Mouse (Mus musculus): Measurements from ENCODE around the gene Wwox. TPM values are rescaled to one million over a fixed set of nuclear protein-coding genes. Genes with fewer than 3 reads are reported as not detected.

Gene Wwox
- polyA plus RNA-seq, 1 experiment from 2014 or later: 14.3 TPM

DNA sequence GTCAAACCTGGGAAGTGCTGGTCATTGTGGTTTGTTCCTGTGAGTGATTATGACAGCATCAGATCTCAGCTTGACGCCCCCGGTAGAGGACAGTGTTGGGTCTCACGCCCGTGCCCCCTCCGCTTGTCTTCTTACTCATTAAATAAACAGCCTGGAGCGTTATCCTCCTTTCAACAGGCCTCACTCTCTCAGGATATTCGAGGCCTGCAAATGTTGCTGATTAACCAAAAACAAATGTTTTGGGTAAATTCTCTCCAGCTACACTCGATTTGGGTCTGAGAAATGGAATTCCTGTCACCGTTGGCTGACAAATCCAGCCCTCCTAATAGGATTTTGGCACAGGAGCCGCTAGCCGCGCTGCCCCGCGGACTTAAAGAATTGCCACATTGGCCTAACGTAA lies 115.5 kb downstream of the Wwox start:
- Histone ChIP-seq H3K27ac (no peak overlapping the region), H3K4me1 (no peaks in the 10 kb centered on the region), H3K4me2 (no peak overlapping the region), H3K4me3 (replicated peaks) (no peak overlapping the region), H3K9ac (no peak overlapping the region), H3K9me3 (no peaks in the 10 kb centered on the region), H3K27me3 (no peaks in the 10 kb centered on the region), H3K36me3 (replicated peaks) (no peaks in the 10 kb centered on the region)
- 78% methylated on average over 15 of the region's 15 CpGs for WGBS
- ATAC-seq (ENCODE audit: low FRiP score): no peak

DNA sequence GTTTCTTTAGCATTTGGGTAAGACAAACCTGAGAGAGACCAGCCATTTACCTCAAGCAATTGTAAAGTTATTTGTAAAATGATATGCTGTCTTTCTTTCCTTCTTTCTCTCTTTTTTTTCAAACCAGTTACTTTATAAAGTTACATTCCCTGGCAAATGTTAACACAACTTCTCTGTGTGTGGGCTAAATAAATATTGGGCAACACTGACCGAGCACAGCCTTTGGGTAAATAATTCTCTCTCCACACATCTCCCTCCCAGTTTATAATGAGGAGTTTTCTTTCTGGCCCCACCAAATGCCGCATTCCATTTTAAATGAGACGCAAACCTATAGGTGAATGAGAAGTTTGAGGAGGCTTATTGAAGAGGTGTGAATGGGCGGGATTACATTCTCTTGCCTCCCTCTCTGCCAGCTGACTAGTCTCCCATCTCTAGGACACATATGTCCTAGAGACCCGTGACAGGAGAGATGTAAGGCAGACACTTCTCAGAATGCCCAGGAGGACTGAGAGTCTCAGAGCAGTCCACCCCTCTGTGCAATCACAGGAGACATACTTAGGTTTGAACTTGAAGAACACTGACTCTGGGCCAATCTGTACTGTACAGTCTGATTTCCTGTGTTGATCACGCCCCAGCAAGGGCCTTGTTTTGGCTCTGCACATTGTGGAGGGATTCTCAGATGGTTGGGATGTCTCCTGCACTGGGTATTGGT lies 116.2 kb downstream of the Wwox start:
- H3K9me3 ChIP-seq: no peaks in the 10 kb centered on the region
- no peaks in the 10 kb centered on the region for H3K4me1 ChIP-seq
- no peak for ATAC-seq (ENCODE audit: low FRiP score)
- no peaks in the 10 kb centered on the region for H3K27me3 ChIP-seq
- no peak overlapping the region for H3K27ac ChIP-seq
- no peak overlapping the region for H3K4me3 ChIP-seq (replicated peaks)
- 79% methylated on average over 6 of the region's 6 CpGs for WGBS
- no peak overlapping the region for H3K9ac ChIP-seq
- no peaks in the 10 kb centered on the region for H3K36me3 ChIP-seq (replicated peaks)
- H3K4me2 ChIP-seq: no peak overlapping the region

DNA sequence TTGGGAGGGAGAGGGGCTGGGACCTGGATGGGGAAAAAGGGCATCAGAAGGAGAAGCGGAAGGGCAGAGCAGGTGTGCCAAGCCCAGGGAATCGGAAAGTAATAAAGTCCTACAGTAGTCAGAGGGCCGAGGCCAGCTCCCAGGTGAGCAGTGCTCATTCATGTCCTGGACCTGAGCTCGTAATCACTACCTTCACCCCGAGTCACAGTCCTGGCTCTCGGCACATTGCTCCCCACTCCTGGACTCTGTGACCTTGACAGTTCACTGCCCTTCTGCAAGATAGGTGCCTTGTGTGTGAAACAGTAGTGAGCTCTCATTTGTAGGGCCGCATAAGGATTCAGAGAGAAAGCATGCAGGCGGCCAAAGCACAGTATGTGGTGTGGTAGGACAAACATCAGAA lies 121.7 kb downstream of the Wwox start:
- H3K27ac ChIP-seq: no peak overlapping the region
- H3K27me3 ChIP-seq: no peaks in the 10 kb centered on the region
- H3K4me1 ChIP-seq: peaks cover 14% of the 10 kb centered on the region
- H3K36me3 ChIP-seq (replicated peaks): no peaks in the 10 kb centered on the region
- H3K9me3 ChIP-seq: no peaks in the 10 kb centered on the region
- 94% methylated on average over 8 of the region's 8 CpGs for WGBS
- H3K4me2 ChIP-seq: no peak overlapping the region
- H3K9ac ChIP-seq: no peak overlapping the region
- no peak overlapping the region for H3K4me3 ChIP-seq (replicated peaks)
- ATAC-seq (ENCODE audit: low FRiP score): no peak

DNA sequence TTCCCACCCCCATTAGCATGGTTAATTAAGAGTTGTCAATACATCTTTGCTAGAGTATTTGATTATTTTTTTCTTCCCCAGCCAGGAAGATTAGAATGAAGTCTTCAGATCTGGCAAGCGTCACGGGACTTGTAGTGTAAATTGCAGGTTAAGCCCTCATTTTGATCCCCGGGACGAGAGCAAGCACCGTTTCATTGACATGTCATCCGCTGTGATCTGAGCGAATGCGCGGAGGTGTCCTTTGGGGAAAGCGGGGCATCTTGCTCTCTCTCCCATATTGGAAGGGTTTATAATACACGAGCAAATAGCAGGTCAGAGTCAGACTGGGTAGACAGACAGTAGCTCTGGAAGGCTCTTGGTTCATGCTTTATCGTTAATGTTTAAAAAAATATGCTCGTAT lies 123.0 kb downstream of the Wwox start:
- no peak overlapping the region for H3K9ac ChIP-seq
- H3K27me3 ChIP-seq: no peaks in the 10 kb centered on the region
- H3K27ac ChIP-seq: no peak overlapping the region
- no peak overlapping the region for H3K4me3 ChIP-seq (replicated peaks)
- no peak for ATAC-seq (ENCODE audit: low FRiP score)
- WGBS: 84% methylated on average over 13 of the region's 13 CpGs
- H3K9me3 ChIP-seq: no peaks in the 10 kb centered on the region
- no peak overlapping the region for H3K4me2 ChIP-seq
- peaks cover 14% of the 10 kb centered on the region for H3K4me1 ChIP-seq
- H3K36me3 ChIP-seq (replicated peaks): no peaks in the 10 kb centered on the region

DNA sequence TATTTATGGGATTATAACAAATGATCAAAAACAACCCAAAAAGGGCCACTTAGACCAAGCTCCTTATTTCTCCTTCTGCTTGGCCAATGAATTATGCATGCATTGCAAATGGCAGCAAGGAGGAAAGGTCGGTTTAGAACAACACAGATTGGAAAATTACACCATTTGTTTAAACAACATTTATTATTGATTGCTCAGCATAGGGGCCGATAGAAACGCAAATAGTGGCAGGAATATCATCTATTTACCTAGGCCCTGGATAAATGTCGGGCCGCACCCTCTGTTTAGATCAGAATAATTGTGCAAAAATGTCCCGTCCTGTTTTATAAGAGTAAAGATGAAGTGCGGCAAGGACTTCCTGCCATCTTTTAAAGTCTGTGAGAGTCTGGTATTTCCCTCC lies 123.9 kb downstream of the Wwox start:
- no peak for ATAC-seq (ENCODE audit: low FRiP score)
- H3K36me3 ChIP-seq (replicated peaks): no peaks in the 10 kb centered on the region
- 90% methylated on average over 7 of the region's 7 CpGs for WGBS
- no peak overlapping the region for H3K4me3 ChIP-seq (replicated peaks)
- peaks cover 14% of the 10 kb centered on the region for H3K4me1 ChIP-seq
- no peak overlapping the region for H3K9ac ChIP-seq
- no peak overlapping the region for H3K4me2 ChIP-seq
- H3K27ac ChIP-seq: no peak overlapping the region
- H3K9me3 ChIP-seq: no peaks in the 10 kb centered on the region
- H3K27me3 ChIP-seq: no peaks in the 10 kb centered on the region

DNA sequence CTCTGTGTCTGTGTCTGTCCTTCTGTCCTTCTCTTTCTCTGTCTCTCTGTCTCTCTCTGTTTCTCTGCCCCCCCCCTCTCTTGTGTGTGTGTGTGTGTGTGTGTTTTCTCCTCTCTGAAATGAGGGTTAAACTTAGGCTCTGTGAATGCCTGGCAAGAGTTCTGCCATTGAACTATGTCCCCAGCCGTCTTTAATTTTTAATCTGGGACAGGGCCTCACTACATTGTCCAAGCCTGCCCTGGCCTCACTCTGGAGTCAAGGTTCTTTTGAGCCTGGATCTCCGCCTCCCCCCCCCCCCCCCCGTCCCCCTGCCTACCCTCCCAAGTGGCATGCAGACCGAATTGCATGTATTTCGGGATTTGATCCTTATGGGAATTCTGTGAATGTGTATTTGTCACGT lies 124.6 kb downstream of the Wwox start:
- Histone ChIP-seq H3K9me3 (no peaks in the 10 kb centered on the region), H3K4me2 (no peak overlapping the region), H3K9ac (no peak overlapping the region), H3K36me3 (replicated peaks) (no peaks in the 10 kb centered on the region), H3K4me1 (peaks cover 14% of the 10 kb centered on the region), H3K27ac (no peak overlapping the region), H3K4me3 (replicated peaks) (no peak overlapping the region), H3K27me3 (no peaks in the 10 kb centered on the region)
- ATAC-seq (ENCODE audit: low FRiP score): no peak
- WGBS: 62% methylated on average over 5 of the region's 6 CpGs

DNA sequence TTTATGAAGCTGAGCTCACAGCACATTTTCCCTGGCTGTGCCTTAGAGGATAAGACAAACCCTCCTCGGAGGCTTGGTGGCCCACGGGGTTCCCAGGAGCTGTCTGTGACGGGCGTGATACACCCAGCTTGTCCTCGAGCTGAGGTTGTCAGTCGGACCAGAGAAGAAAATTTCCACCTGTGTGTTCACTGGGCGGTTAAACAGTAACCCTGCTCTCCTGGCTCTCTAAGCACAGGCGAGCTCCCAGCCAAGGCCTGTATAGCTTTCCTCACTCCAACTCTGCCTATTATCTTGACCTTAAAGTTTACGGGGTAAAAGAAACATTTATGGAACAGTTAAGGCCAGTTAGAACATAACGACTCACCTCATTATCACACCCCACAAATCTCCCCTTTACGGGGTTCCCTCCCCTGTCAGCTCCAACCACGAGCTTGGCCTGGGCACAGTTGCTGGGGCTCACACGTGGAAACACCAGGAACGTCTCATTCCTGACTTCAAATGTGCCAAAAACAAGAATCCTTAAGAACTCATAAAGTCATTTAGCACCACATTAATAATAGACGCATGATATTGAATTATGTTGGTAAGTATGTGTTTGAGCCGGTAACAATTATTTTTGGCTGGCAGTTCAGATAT lies 129.2 kb downstream of the Wwox start:
- Histone ChIP-seq H3K4me1 (peaks cover 7% of the 10 kb centered on the region), H3K4me2 (no peak overlapping the region), H3K27ac (no peak overlapping the region), H3K4me3 (replicated peaks) (no peak overlapping the region), H3K9me3 (no peaks in the 10 kb centered on the region), H3K36me3 (replicated peaks) (no peaks in the 10 kb centered on the region), H3K9ac (no peak overlapping the region), H3K27me3 (no peaks in the 10 kb centered on the region)
- ATAC-seq (ENCODE audit: low FRiP score): no peak
- 90% methylated on average over 16 of the region's 16 CpGs for whole genome bisulfite sequencing

DNA sequence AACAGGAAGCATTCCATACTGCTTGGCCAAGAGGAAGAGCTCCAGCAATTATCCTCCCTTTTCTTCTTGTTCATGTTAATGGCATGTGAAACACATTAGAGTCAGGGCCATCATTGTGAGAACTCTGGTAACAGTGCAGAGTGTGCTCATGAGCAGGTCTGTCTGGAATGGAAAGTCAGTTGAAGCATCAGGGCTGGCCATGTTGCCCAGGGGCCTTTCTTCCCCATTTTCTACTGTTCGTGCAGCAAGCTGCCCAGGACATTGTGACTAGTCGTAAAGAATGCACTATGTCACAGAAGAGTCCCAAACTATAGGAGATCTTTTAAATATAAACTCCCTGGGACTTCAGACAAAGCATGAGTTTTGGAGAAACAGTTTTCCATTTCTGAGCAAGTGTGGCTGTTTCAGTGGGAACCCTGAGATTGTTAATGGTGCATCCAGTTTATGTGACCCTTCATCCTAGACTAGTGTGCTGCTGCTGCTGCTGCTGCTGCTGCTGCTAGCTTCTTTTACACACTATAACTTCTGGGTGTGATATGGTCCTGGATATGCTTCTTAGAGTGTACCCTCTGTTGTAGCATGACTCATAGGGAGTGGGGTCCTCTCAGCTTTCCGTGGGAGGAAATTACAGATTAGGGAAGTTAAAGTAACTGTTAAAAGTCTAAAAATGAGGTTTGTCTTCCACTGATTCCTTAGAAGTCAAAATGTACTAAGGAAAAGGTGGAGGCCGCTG lies 133.7 kb downstream of the Wwox start:
- no peaks in the 10 kb centered on the region for H3K9me3 ChIP-seq
- WGBS: 87% methylated on average over 4 of the region's 4 CpGs
- H3K4me2 ChIP-seq: no peak overlapping the region
- no peaks in the 10 kb centered on the region for H3K4me1 ChIP-seq
- no peak overlapping the region for H3K27ac ChIP-seq
- H3K9ac ChIP-seq: no peak overlapping the region
- no peaks in the 10 kb centered on the region for H3K27me3 ChIP-seq
- no peaks in the 10 kb centered on the region for H3K36me3 ChIP-seq (replicated peaks)
- H3K4me3 ChIP-seq (replicated peaks): no peak overlapping the region
- ATAC-seq (ENCODE audit: low FRiP score): no peak

DNA sequence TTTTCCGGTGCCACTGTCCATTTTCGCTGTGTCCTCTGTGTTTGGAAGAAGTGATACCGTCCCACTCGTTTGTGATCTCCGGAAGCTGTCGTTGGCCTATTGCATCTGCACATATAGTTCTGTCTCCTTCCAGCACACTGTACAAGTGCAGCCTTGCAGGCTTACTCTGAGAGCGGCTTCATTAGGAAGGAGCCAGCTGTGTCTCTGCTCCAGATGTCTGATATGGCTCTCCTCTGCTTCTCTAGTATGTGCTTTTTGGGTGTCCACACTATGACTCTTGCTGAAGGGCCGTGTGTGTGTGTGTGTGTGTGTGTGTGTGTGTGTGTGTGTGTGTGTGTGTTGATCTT lies 134.3 kb downstream of the Wwox start:
- Histone ChIP-seq H3K9ac (no peak overlapping the region), H3K4me1 (no peaks in the 10 kb centered on the region), H3K36me3 (replicated peaks) (no peaks in the 10 kb centered on the region), H3K27ac (no peak overlapping the region), H3K27me3 (no peaks in the 10 kb centered on the region), H3K9me3 (no peaks in the 10 kb centered on the region), H3K4me2 (no peak overlapping the region), H3K4me3 (replicated peaks) (no peak overlapping the region)
- ATAC-seq (ENCODE audit: low FRiP score): no peak
- 90% methylated on average over 8 of the region's 8 CpGs for WGBS

DNA sequence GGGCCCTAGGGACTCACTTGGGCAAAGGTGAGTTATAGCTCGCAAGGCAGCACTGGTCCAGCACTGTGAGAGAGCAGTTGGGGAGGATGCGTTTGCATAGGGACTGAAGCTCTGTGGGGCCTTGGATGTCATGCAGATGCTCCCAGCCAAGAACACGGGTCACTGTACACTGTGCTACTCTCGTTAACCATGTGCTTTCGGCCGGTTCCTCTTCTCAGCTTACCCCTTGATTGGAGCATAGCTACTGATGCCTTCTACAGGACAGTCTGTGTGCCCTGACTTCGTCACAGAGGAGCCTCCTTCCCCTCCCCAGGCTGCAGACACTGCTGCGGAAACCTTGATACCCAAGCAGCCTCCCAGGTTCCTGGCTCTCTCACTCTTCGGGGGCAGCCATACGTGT lies 139.8 kb downstream of the Wwox start:
- no peaks in the 10 kb centered on the region for H3K36me3 ChIP-seq (replicated peaks)
- WGBS: 82% methylated on average over 10 of the region's 10 CpGs
- no peak for ATAC-seq (ENCODE audit: low FRiP score)
- no peaks in the 10 kb centered on the region; the same call in 1 of the 2 replicates for H3K4me1 ChIP-seq
- H3K27ac ChIP-seq: no peak overlapping the region
- no peak overlapping the region for H3K9ac ChIP-seq
- no peaks in the 10 kb centered on the region for H3K27me3 ChIP-seq
- no peak overlapping the region for H3K4me3 ChIP-seq (replicated peaks)
- no peaks in the 10 kb centered on the region for H3K9me3 ChIP-seq
- no peak overlapping the region for H3K4me2 ChIP-seq

DNA sequence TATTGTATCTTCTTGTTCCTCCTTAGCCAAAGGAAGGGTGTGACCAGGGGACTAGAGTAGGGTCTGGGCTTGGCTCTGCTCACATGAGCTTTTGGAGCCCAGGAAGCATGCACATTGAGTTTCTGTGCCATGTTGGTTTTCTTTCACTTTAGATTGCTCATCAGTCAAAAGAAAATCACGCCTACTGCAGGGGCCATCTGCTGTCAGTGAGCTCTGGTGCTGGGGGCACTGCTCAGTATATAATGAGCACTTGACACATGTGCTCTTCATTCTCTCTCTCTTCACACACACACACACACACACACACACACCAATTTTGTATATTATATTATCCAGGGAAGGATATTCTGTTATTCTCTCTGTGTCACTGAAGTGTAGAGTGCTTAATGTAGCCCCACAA lies 141.2 kb downstream of the Wwox start:
- Histone ChIP-seq H3K9me3 (no peaks in the 10 kb centered on the region), H3K9ac (no peak overlapping the region), H3K4me2 (no peak overlapping the region), H3K4me3 (replicated peaks) (no peak overlapping the region), H3K4me1 (no peaks in the 10 kb centered on the region; the same call in 1 of the 2 replicates), H3K36me3 (replicated peaks) (no peaks in the 10 kb centered on the region), H3K27ac (no peak overlapping the region), H3K27me3 (no peaks in the 10 kb centered on the region)
- WGBS: 78% methylated on average over 1 of the region's 1 CpGs
- 0 out of 2 replicates have a peak, but pooled peaks have one; percentile 27 for ATAC-seq (ENCODE audit: low FRiP score)

DNA sequence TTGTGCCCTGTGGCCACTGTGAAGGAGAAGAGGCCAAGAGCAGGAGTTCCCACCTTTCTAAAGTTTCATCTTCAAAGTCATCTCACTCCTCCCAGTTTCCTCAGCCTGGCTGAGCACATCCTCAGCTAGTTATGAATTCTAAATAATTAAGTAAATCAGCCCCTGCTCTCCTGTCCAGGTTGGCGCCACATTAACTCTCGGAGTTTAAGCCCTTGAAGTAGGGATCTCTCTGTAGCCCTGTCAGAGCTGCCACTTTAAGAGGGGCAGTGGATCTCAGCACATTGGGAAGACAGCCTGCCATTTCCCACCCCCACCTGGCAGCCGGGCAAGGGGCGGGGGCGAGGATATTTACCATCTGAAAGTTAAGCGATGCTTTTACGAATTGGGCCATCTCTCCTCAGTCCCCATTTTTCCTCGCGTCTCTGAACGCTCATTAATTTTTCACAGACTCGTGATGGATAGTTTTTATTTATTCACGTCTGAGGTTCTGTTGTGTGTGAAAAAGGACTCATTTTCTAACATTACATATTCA lies 150.9 kb downstream of the Wwox start:
- H3K4me3 ChIP-seq (replicated peaks): no peak overlapping the region
- no peak overlapping the region for H3K9ac ChIP-seq
- no peak for ATAC-seq (ENCODE audit: low FRiP score)
- no peaks in the 10 kb centered on the region for H3K36me3 ChIP-seq (replicated peaks)
- peaks cover 10% of the 10 kb centered on the region; the same call in 1 of the 2 replicates for H3K27me3 ChIP-seq
- H3K4me1 ChIP-seq: peaks cover 28% of the 10 kb centered on the region
- 69% methylated on average over 12 of the region's 12 CpGs for WGBS
- no peaks in the 10 kb centered on the region for H3K9me3 ChIP-seq
- no peak overlapping the region for H3K27ac ChIP-seq
- no peak overlapping the region for H3K4me2 ChIP-seq
